Comparison of ENCODE assay signal across 13 mouse cellular contexts in the genomic region with DNA sequence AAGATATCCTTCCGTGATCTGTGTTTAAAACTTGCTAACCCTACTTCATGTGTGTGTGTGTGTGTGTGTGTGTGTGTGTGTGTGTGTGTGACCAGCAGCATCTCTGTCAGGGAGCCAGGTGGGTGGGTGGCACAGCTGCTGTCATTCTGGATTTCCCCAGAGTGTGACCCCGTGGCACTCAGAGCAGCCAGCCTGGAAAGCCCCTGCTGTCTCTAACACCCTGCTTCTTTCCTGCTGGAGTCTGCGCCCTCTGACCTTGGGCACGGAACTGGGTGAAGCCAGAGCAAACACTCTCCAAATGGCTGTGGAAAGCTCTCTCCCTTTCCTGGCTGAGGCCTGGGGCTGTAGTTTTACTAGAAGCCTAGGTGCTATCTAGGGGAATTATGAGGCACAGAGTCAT.
DNase-seq lines count a peak whose midpoint lies in the region; ATAC-seq and TF ChIP-seq lines count a peak whose summit lies in the region.
"Had no signal": no experiment of that assay in that cellular context is flagged by ENCODE, and none has a peak within 500 bp of the region (broad histone marks: within the 10 kb centered on the region; RNA-seq: fewer than 3 reads in every experiment).

No protein-coding gene starts in this region.

- in situ Hi-C loops in CH12.LX (cut with MboI; ENCODE audit: low pct_ligation_motif_present, low pct_unique_long_range_greater_than_20kb, low sequenced_read_pairs) = no loop called here

- H3K36me3 ChIP-seq in lung, embryonic 16.5 days (ENCODE audit: control insufficient read depth, insufficient read depth, low read length) = no peaks in the 10 kb centered on the region
- H3K36me3 ChIP-seq in CH12.LX (replicated peaks in 1 of 2; ENCODE audit: control insufficient read depth in 1 of 2, insufficient read depth in 1 of 2, low read length in 1 of 2) = no peaks in the 10 kb centered on the region
- H3K36me3 ChIP-seq in liver, embryonic 12.5 days = no peaks in the 10 kb centered on the region
- H3K36me3 ChIP-seq in heart, embryonic 12.5 days = no peaks in the 10 kb centered on the region
- H3K36me3 ChIP-seq: G1E; neural tube, embryonic 13.5 days had no signal

- 45% methylated on average over 4 of the region's 4 CpGs for WGBS in lung, embryonic 16.5 days
- 58% methylated on average over 4 of the region's 4 CpGs for WGBS in liver, embryonic 12.5 days (ENCODE audit: insufficient replicate concordance)
- WGBS in heart, embryonic 12.5 days = 46% methylated on average over 4 of the region's 4 CpGs

- dilution Hi-C loops in CH12.LX (cut with MboI; ENCODE audit: extremely low pct_ligation_motif_present, extremely low pct_unique_long_range_greater_than_20kb, low sequenced_read_pairs) = no loop called here

- TF ChIP-seq CTCF in CH12.LX (conservative IDR thresholded peaks at IDR 0.05 in 1 of 2, IDR thresholded peaks at IDR 0.05 in 1 of 2; ENCODE audit: low read depth in 2 of 2, low read length in 2 of 2) = no peak
- no peak for TF ChIP-seq CTCF in gastrocnemius, adult 2 months (IDR thresholded peaks at IDR 0.05)

- no peaks in the 10 kb centered on the region; the same call in none of the 2 replicates for H3K4me1 ChIP-seq in lung, embryonic 16.5 days (replicated peaks; ENCODE audit: control insufficient read depth, insufficient read depth, low read length)
- peaks cover 23 to 64% of the 10 kb centered on the region in 2 experiments for H3K4me1 ChIP-seq in CH12.LX (ENCODE audit: control insufficient read depth in 1 of 2, insufficient read depth in 2 of 2)
- H3K4me1 ChIP-seq in liver, embryonic 12.5 days = no peaks in the 10 kb centered on the region; the same call in 1 of the 2 replicates
- H3K4me1 ChIP-seq in heart, embryonic 12.5 days (replicated peaks) = peaks cover 8% of the 10 kb centered on the region

- no peaks in the 10 kb centered on the region for H3K79me2 ChIP-seq in CH12.LX (replicated peaks; ENCODE audit: control insufficient read depth, extremely low read depth, insufficient read depth, poor library complexity, severe bottlenecking)

- ATAC-seq in lung, embryonic 16.5 days (ENCODE audit: low read depth) = 0 out of 2 replicates have a peak, but pooled peaks have one; percentile 36
- ATAC-seq in liver, embryonic 12.5 days = peak; percentile 62
- no peak for ATAC-seq in heart, embryonic 12.5 days (ENCODE audit: insufficient number of reproducible peaks, low FRiP score)

- H3K4me3 ChIP-seq in lung, embryonic 16.5 days (ENCODE audit: low read length) = no peak overlapping the region
- H3K4me3 ChIP-seq in CH12.LX (replicated peaks in 1 of 3; ENCODE audit: low read depth in 2 of 3, low read length in 2 of 3, poor library complexity in 1 of 3) = no peak overlapping the region
- no peak overlapping the region for H3K4me3 ChIP-seq in liver, embryonic 12.5 days
- no peak overlapping the region for H3K4me3 ChIP-seq in heart, embryonic 12.5 days
- H3K4me3 ChIP-seq in gastrocnemius, adult 2 months = no peak overlapping the region
- H3K4me3 ChIP-seq: neural tube, embryonic 13.5 days had no signal

- TF ChIP-seq EP300 in CH12.LX (IDR thresholded peaks at IDR 0.05; ENCODE audit: low read length) = peak; percentile 67

- H3K9ac ChIP-seq in lung, embryonic 16.5 days (ENCODE audit: low read length) = no peak overlapping the region
- H3K9ac ChIP-seq in CH12.LX (ENCODE audit: insufficient read depth, low read depth) = no peak overlapping the region
- H3K9ac ChIP-seq in liver, embryonic 12.5 days = no peak overlapping the region
- no peak overlapping the region for H3K9ac ChIP-seq in heart, embryonic 12.5 days
- H3K9ac ChIP-seq: neural tube, embryonic 13.5 days had no signal

- H3K9me3 ChIP-seq in lung, embryonic 16.5 days (ENCODE audit: control insufficient read depth, low read length) = no peaks in the 10 kb centered on the region; the same call in 1 of the 2 replicates
- peaks cover 2% of the 10 kb centered on the region for H3K9me3 ChIP-seq in CH12.LX (replicated peaks; ENCODE audit: low read length)
- no peaks in the 10 kb centered on the region for H3K9me3 ChIP-seq in liver, embryonic 12.5 days (replicated peaks)
- no peaks in the 10 kb centered on the region; the same call in 1 of the 2 replicates for H3K9me3 ChIP-seq in heart, embryonic 12.5 days (replicated peaks)
- H3K9me3 ChIP-seq: neural tube, embryonic 13.5 days had no signal

- H3K27me3 ChIP-seq in lung, embryonic 16.5 days (ENCODE audit: control insufficient read depth, insufficient read depth, low read depth, low read length) = no peaks in the 10 kb centered on the region
- no peaks in the 10 kb centered on the region for H3K27me3 ChIP-seq in CH12.LX (replicated peaks)
- H3K27me3 ChIP-seq in liver, embryonic 12.5 days (replicated peaks) = no peaks in the 10 kb centered on the region
- H3K27me3 ChIP-seq in heart, embryonic 12.5 days (replicated peaks) = no peaks in the 10 kb centered on the region
- H3K27me3 ChIP-seq: neural tube, embryonic 13.5 days had no signal

- intact Hi-C loops in gastrocnemius, adult 2 months (cut with DNase I) = no loop called here

- no peak for TF ChIP-seq POLR2A in CH12.LX (IDR thresholded peaks at IDR 0.05; ENCODE audit: low read depth, low read length)

- H3K4me2 ChIP-seq in lung, embryonic 16.5 days (ENCODE audit: low read depth, low read length) = no peak overlapping the region
- H3K4me2 ChIP-seq in CH12.LX (ENCODE audit: insufficient read depth, low read depth, poor library complexity, severe bottlenecking) = peak overlapping the region; percentile 23; the same call in 1 of the 2 replicates
- no peak overlapping the region for H3K4me2 ChIP-seq in liver, embryonic 12.5 days
- no peak overlapping the region for H3K4me2 ChIP-seq in heart, embryonic 12.5 days
- H3K4me2 ChIP-seq: neural tube, embryonic 13.5 days had no signal

- TF ChIP-seq RAD21 in CH12.LX (IDR thresholded peaks at IDR 0.05; ENCODE audit: low read depth, low read length) = no peak; the same call in 1 of the 2 replicates

- H3K27ac ChIP-seq in lung, embryonic 16.5 days (ENCODE audit: low read length) = no peak overlapping the region
- peak overlapping the region; percentile 50 for H3K27ac ChIP-seq in CH12.LX (ENCODE audit: insufficient read depth, low read depth)
- H3K27ac ChIP-seq in liver, embryonic 12.5 days = no peak overlapping the region
- H3K27ac ChIP-seq in heart, embryonic 12.5 days (ENCODE audit: poor library complexity, severe bottlenecking) = no peak overlapping the region
- no peak overlapping the region for H3K27ac ChIP-seq in gastrocnemius, adult 2 months
- H3K27ac ChIP-seq: neural tube, embryonic 13.5 days had no signal

- no peak for DNase-seq in lung, postnatal 25 days (ENCODE audit: low spot score)
- peak; percentile 83 for DNase-seq in CH12.LX (ENCODE audit: extremely low read depth)
- peak; percentile 26 for DNase-seq in embryo, embryonic 11 days
- no peak for DNase-seq in gastrocnemius, adult 2 months
- DNase-seq in right cerebral cortex, adult 2 months (ENCODE audit: low spot score in 2 of 2) = no peak
- DNase-seq: cerebellum, adult 9-10 months; gastrocnemius, postnatal 25 days; thymus, adult 18-20 months had no signal

TF ChIP-seq in CH12.LX, 34 proteins besides CTCF, POLR2A, EP300 and RAD21:
- TF ChIP-seq MXI1 (IDR thresholded peaks at IDR 0.05; ENCODE audit: low read depth, low read length) (0 out of 2 replicates have a peak, but pooled peaks have one; percentile 41), MEF2A (IDR thresholded peaks at IDR 0.05; ENCODE audit: borderline replicate concordance, low read depth, low read length) (peak; percentile 66), NRF1 (IDR thresholded peaks at IDR 0.05; ENCODE audit: low read depth, low read length) (peak; percentile 72), TCF12 (IDR thresholded peaks at IDR 0.05; ENCODE audit: low read depth, low read length) (peak; percentile 96), SMC3 (IDR thresholded peaks at IDR 0.05; ENCODE audit: low read depth, low read length) (no peak), BHLHE40 (IDR thresholded peaks at IDR 0.05; ENCODE audit: low read depth, low read length) (peak; percentile 72), CHD1 (IDR thresholded peaks at IDR 0.05; ENCODE audit: low read depth, low read length) (0 out of 2 replicates have a peak, but pooled peaks have one; percentile 59), USF2 (conservative IDR thresholded peaks at IDR 0.05; ENCODE audit: low read depth, low read length) (no peak), IRF4 (IDR thresholded peaks at IDR 0.05; ENCODE audit: low read depth, low read length) (peak; percentile 63; the same call in 1 of the 2 replicates), CHD2 (IDR thresholded peaks at IDR 0.05; ENCODE audit: low read length) (no peak), E2F4 (IDR thresholded peaks at IDR 0.05; ENCODE audit: insufficient replicate concordance, low read depth, low read length) (no peak), RCOR1 (conservative IDR thresholded peaks at IDR 0.05; ENCODE audit: low read depth, low read length) (no peak), JUN (IDR thresholded peaks at IDR 0.05; ENCODE audit: insufficient read depth, low read depth, low read length) (no peak), MYC (IDR thresholded peaks at IDR 0.05; ENCODE audit: low read depth, low read length) (peak; percentile 5; the same call in 1 of the 2 replicates), MAZ (IDR thresholded peaks at IDR 0.05; ENCODE audit: low read depth, low read length) (peak; percentile 62; the same call in 1 of the 2 replicates), ETS1 (conservative IDR thresholded peaks at IDR 0.05; ENCODE audit: low read depth, low read length) (peak; percentile 86), SIN3A (IDR thresholded peaks at IDR 0.05; ENCODE audit: low read length) (peak; percentile 49; the same call in 1 of the 2 replicates)

Comparison
In these comparisons a context has a peak if more than half of its experiments do, and no peak if none do; other contexts are left out.
1. DNase-seq: peak in CH12.LX (single experiment) and embryo, embryonic 11 days (single experiment); none in lung, postnatal 25 days (single experiment), gastrocnemius, adult 2 months (single experiment) and right cerebral cortex, adult 2 months (0 of 2).